ENCODE assay signal across 27 mouse cellular contexts in genomic region chr4:105948326-105948725, GRCm38 (mm10).
"Had no signal": no experiment of that assay in that cellular context is flagged by ENCODE, and none has a peak within 500 bp of the region (broad histone marks: within the 10 kb centered on the region; RNA-seq: fewer than 3 reads in every experiment).

No protein-coding gene starts in this region.

- H3K9me3 ChIP-seq: limb, embryonic 10.5 days; limb, embryonic 13.5 days; liver, embryonic 12.5 days; liver, embryonic 15.5 days; lung, embryonic 15.5 days; megakaryocyte, embryonic 14.5 days; midbrain, embryonic 10.5 days; midbrain, embryonic 13.5 days; neural tube, embryonic 13.5 days; stomach, embryonic 15.5 days had no signal

- H3K36me3 ChIP-seq: limb, embryonic 10.5 days; limb, embryonic 13.5 days; liver, embryonic 12.5 days; liver, embryonic 15.5 days; lung, embryonic 15.5 days; midbrain, embryonic 10.5 days; midbrain, embryonic 13.5 days; neural tube, embryonic 13.5 days; stomach, embryonic 15.5 days had no signal

- ATAC-seq: liver, embryonic 12.5 days; midbrain, embryonic 13.5 days; midbrain, embryonic 16.5 days had no signal

- H3K4me1 ChIP-seq: liver, embryonic 12.5 days; liver, embryonic 15.5 days; midbrain, embryonic 13.5 days; stomach, embryonic 15.5 days had no signal

- H3K4me2 ChIP-seq: limb, embryonic 13.5 days; liver, embryonic 12.5 days; liver, embryonic 15.5 days; lung, embryonic 15.5 days; midbrain, embryonic 13.5 days; neural tube, embryonic 13.5 days; stomach, embryonic 15.5 days had no signal

- DNase-seq: kidney, postnatal 25 days; layer of hippocampus, adult 9-11 months; liver; lung, adult 18-20 months; lung, postnatal 10 days; lung, postnatal 36 days; right cerebral cortex, adult 18-20 months; right cerebral cortex, postnatal 14 days; right cerebral cortex, postnatal 4 days; spleen, adult 18-20 months; thymus, adult 2 months; thymus, postnatal 14 days; thymus, postnatal 4 days had no signal

- H3K27ac ChIP-seq: kidney, postnatal 0 days; layer of hippocampus, adult 2 months; limb, embryonic 10.5 days; limb, embryonic 13.5 days; liver, embryonic 12.5 days; liver, embryonic 15.5 days; lung, embryonic 15.5 days; midbrain, embryonic 10.5 days; midbrain, embryonic 13.5 days; neural tube, embryonic 13.5 days; stomach, embryonic 15.5 days had no signal

- H3K9ac ChIP-seq: limb, embryonic 13.5 days; liver, embryonic 12.5 days; liver, embryonic 15.5 days; lung, embryonic 15.5 days; midbrain, embryonic 13.5 days; neural tube, embryonic 13.5 days; stomach, embryonic 15.5 days had no signal

- H3K27me3 ChIP-seq: limb, embryonic 13.5 days; liver, embryonic 12.5 days; liver, embryonic 15.5 days; lung, embryonic 15.5 days; midbrain, embryonic 13.5 days; neural tube, embryonic 13.5 days; stomach, embryonic 15.5 days had no signal

- H3K4me3 ChIP-seq: layer of hippocampus, adult 2 months; limb, embryonic 10.5 days; limb, embryonic 13.5 days; liver, embryonic 12.5 days; liver, embryonic 15.5 days; lung, embryonic 15.5 days; megakaryocyte, embryonic 14.5 days; midbrain, embryonic 10.5 days; midbrain, embryonic 13.5 days; myocyte; neural tube, embryonic 13.5 days; stomach, embryonic 15.5 days had no signal
